Mouse (Mus musculus) testis, adult 2 months (tissue): Measurements from ENCODE around the gene Apex1. TPM values are rescaled to one million over a fixed set of nuclear protein-coding genes. Genes with fewer than 3 reads are reported as not detected.
"Not testable (repeated sequence)": the region's sequence is repeated elsewhere in the genome, so short reads cannot be mapped to it uniquely, and the experiment has no call there.

ENCODE experiments used
- H3K27ac ChIP-seq: fragments of 200-500 bp; 2 replicates; pipeline ENCODE4 v1.5.1; 2012; ENCODE audit warnings: low read depth, low read length; ENCODE audit not compliant: control insufficient read depth, insufficient read depth
- H3K27me3 ChIP-seq: fragments of 200-500 bp; 2 replicates; pipeline ENCODE4 v1.6.1; 2012; ENCODE audit warnings: mild to moderate bottlenecking, low read length, moderate library complexity; ENCODE audit not compliant: control insufficient read depth, insufficient read depth
- H3K36me3 ChIP-seq: fragments of 200-500 bp; 2 replicates; pipeline ENCODE4 v1.6.1; 2012; ENCODE audit warnings: mild to moderate bottlenecking, low read length; ENCODE audit not compliant: control insufficient read depth, insufficient read depth
- H3K4me1 ChIP-seq: fragments of 200-500 bp; 2 replicates; pipeline ENCODE4 v1.6.1; 2012; ENCODE audit warnings: low read length; ENCODE audit not compliant: control insufficient read depth, insufficient read depth
- H3K4me3 ChIP-seq: fragments of 200-500 bp; 2 replicates; pipeline ENCODE4 v1.5.1; 2012; ENCODE audit warnings: low read depth, mild to moderate bottlenecking, low read length, moderate library complexity, mixed read lengths; ENCODE audit not compliant: control insufficient read depth
- CTCF ChIP-seq: fragments of 200-500 bp; IDR thresholded peaks from 2 replicates; pipeline ENCODE4 v1.5.1; 2012; ENCODE audit warnings: low read depth, mild to moderate bottlenecking, inconsistent platforms, low read length, moderate library complexity; ENCODE audit not compliant: control insufficient read depth, insufficient read depth, insufficient replicate concordance
- POLR2A ChIP-seq: fragments of 200-500 bp; IDR thresholded peaks from 2 replicates; pipeline ENCODE4 v1.6.1; 2012; ENCODE audit warnings: low read depth, mild to moderate bottlenecking, inconsistent platforms, low read length, moderate library complexity; ENCODE audit not compliant: control insufficient read depth
- polyA plus RNA-seq: library from polyadenylated mRNA; depleted of rRNA; stranded (reverse); fragments of >200 nt; gene quantifications from 2 replicates; pipeline ENCODE4 v1.2.3, GENCODE M21; 2012

Gene Apex1
- polyA plus RNA-seq, 1 experiment: 33.9 TPM

DNA sequence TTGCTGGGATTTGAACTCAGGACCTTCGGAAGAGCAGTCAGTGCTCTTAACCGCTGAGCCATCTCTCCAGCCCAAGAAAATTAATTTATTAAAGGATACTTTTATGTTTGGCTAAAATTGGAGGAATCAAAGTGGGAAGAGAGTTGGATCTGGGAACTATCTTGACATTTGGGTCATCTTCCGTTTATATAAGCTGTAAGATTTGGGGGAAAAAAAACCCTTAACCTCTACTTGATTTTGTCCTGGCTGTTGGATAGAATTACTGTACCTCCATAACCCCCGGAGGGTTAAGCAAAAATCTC is 20.0 kb upstream of the Apex1 start:
- H3K27ac ChIP-seq: no peak overlapping the region
- no peak for TF ChIP-seq CTCF
- no peak for TF ChIP-seq POLR2A

DNA sequence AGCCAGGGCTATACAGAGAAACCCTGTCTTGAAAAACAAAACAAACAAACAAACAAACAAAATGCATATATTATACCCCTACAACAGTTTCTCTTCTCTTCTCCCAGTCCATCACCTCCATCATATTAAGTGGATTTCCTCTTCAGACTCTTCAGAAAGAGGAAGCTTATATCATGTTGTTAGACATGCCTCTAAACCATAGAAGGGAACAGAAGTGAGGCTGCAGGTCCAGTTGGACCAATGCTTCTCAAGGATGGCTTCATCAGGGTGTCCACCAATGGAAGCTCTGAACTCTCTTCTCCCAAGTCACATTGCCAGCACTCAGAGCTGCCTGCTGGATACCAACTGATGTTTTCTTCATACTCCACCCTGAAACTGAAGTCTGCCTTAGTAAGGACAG is 19.4 kb upstream of the Apex1 start:
- H3K4me3 ChIP-seq, H3K4me1 ChIP-seq, H3K36me3 ChIP-seq, H3K27ac ChIP-seq, H3K27me3 ChIP-seq: not testable (repeated sequence)

More for the DNA sequence above, 20.0 kb upstream of the Apex1 start:
- Histone ChIP-seq H3K4me3 (no peak overlapping the region), H3K36me3 (no peaks in the 10 kb centered on the region), H3K27me3 (no peaks in the 10 kb centered on the region), H3K4me1 (peaks cover 5% of the 10 kb centered on the region)

GRCm38 (mm10) chr14:50908126-50908525 is 16.6 kb upstream of the Apex1 start:
- Histone ChIP-seq H3K27me3 (no peaks in the 10 kb centered on the region), H3K4me1 (peaks cover 5% of the 10 kb centered on the region), H3K36me3 (no peaks in the 10 kb centered on the region), H3K4me3 (no peak overlapping the region), H3K27ac (no peak overlapping the region)
- no peak for TF ChIP-seq CTCF
- TF ChIP-seq POLR2A: no peak

DNA sequence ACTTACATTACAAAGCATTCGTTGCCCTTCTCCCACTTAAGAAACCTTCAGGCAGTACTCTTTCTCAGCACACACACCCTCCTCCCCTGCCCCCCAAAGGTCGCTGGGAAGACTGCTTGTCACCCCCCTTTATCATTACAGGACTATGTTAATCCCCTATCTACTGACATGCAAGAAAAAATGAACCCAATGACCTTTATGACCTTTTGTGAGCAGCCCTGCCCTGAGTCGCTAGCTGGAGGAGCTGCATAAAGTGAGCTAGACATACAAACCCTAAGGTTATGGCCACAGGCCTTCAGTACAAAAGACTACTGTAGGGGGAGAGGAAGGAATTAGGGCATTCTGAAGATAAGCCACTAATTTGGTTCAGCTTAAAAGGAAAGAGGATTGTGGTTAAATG is 13.4 kb upstream of the Apex1 start:
- no peaks in the 10 kb centered on the region for H3K27me3 ChIP-seq
- no peak overlapping the region for H3K27ac ChIP-seq
- TF ChIP-seq CTCF: no peak
- TF ChIP-seq POLR2A: no peak
- no peak overlapping the region for H3K4me3 ChIP-seq
- H3K4me1 ChIP-seq: peaks cover 2% of the 10 kb centered on the region
- no peaks in the 10 kb centered on the region; the same call in 1 of the 2 replicates for H3K36me3 ChIP-seq

DNA sequence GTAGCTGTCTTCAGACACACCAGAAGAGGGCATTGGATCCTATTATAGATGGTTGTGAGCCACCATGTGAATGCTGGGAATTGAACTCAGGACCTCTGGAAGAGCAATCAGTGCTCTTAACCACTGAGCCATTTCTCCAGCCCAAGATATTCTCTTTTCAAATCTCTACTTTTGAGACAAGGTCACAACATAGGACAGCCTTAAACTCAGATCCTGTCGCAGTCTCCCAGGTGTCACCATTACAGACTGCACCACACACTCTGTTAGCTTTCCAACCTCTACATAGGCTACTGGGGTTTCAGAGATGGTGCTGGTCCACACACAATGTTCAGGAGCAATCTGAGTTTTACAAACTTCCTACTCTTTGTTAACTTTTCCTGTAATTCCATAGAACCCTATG is 1.3 kb upstream of the Apex1 start:
- not testable (repeated sequence) for H3K27ac ChIP-seq, H3K36me3 ChIP-seq, H3K4me1 ChIP-seq, H3K4me3 ChIP-seq, H3K27me3 ChIP-seq

- H3K4me1 ChIP-seq: peaks cover 3% of the 10 kb centered on the region
- no peaks in the 10 kb centered on the region; the same call in 1 of the 2 replicates for H3K36me3 ChIP-seq
- H3K27me3 ChIP-seq: no peaks in the 10 kb centered on the region
- TF ChIP-seq CTCF: no peak
- no peak for TF ChIP-seq POLR2A
- H3K4me3 ChIP-seq: peak overlapping the region; percentile 89
- H3K27ac ChIP-seq: peak overlapping the region; percentile 89
Observed at GRCm38 (mm10) chr14:50925111-50925920, 548 bp downstream of the Apex1 start.

DNA sequence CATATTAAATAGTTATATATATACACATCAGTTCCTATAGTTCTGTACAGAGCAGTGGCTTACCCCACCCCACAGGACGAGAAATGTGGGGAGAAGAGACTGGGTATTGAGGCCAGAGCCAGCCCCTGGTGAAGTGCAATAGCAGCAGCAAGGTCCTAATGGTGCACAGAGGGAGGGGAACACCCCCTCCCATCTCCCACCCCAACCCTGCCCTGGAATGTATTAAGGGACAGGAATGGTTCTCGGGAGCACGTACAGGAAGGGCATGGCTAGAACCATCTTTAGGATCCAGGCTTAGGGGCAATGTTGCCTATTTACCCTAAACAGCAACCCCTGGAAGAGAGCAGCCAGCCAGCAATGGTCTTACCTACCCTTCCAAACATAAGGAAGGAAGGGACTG is 2.6 kb downstream of the Apex1 start:
- TF ChIP-seq POLR2A (no peak), CTCF (no peak)
- no peak overlapping the region for H3K4me3 ChIP-seq
- peaks cover 5% of the 10 kb centered on the region for H3K4me1 ChIP-seq

GRCm38 (mm10) chr14:50929951-50930350 is 5.2 kb downstream of the Apex1 start:
- H3K36me3 ChIP-seq: no peaks in the 10 kb centered on the region
- no peaks in the 10 kb centered on the region for H3K27me3 ChIP-seq
- H3K4me1 ChIP-seq: peaks cover 5% of the 10 kb centered on the region
- no peak for TF ChIP-seq POLR2A
- no peak for TF ChIP-seq CTCF
- H3K27ac ChIP-seq: peak overlapping the region; percentile 88
- peak overlapping the region; percentile 84 for H3K4me3 ChIP-seq

More for the DNA sequence above, 2.6 kb downstream of the Apex1 start:
- Histone ChIP-seq H3K27ac (no peak overlapping the region), H3K27me3 (no peaks in the 10 kb centered on the region), H3K36me3 (no peaks in the 10 kb centered on the region)
